Mouse (Mus musculus) MEL (cell line): ENCODE measurements around the gene Fbxl16. TPM values are rescaled to one million over a fixed set of nuclear protein-coding genes. Genes with fewer than 3 reads are reported as not detected.

Experiments
- DNase-seq: peaks from one replicate; pipeline ENCODE4 v3.0.0; 2011; ENCODE audit warnings: low read depth, low spot score
- H3K27ac ChIP-seq: 2 replicates; pipeline ENCODE4 v1.5.1; 2012; ENCODE audit warnings: low read depth, mild to moderate bottlenecking, control low read depth, low read length, moderate library complexity; ENCODE audit not compliant: control insufficient read depth
- H3K27me3 ChIP-seq, 2 experiments: fragments of 150-350 bp in 1 of 2; sonication (generic) in 1 of 2; 2 replicates each; pipeline ENCODE4 v1.6.1; 2012; ENCODE audit warnings: low read length in 2 of 2, mild to moderate bottlenecking in 2 of 2, improper control_type of control experiment in 1 of 2, moderate library complexity in 1 of 2; ENCODE audit not compliant: insufficient read depth in 2 of 2, control insufficient read depth in 1 of 2
- H3K36me3 ChIP-seq, 2 experiments: 2 replicates each; pipeline ENCODE4 v1.6.1; 2012 to 2014; ENCODE audit warnings: low read length in 2 of 2, improper control_type of control experiment in 1 of 2, inconsistent platforms in 1 of 2, mild to moderate bottlenecking in 1 of 2; ENCODE audit not compliant: insufficient read depth in 2 of 2, control insufficient read depth in 1 of 2
- H3K4me1 ChIP-seq, 2 experiments: fragments of 150-350 bp in 1 of 2; sonication (generic) in 1 of 2; 2 replicates each; pipeline ENCODE4 v1.6.1; 2012; ENCODE audit warnings: low read length in 2 of 2, improper control_type of control experiment in 1 of 2, mild to moderate bottlenecking in 1 of 2; ENCODE audit not compliant: insufficient read depth in 2 of 2, control insufficient read depth in 1 of 2
- H3K4me3 ChIP-seq, 2 experiments: fragments of 150-350 bp in 1 of 2; sonication (generic) in 1 of 2; 2 replicates each; pipeline ENCODE4 v1.5.1; 2012; ENCODE audit warnings: low read depth in 2 of 2, low read length in 2 of 2, mild to moderate bottlenecking in 2 of 2, moderate library complexity in 2 of 2, control low read depth in 1 of 2, improper control_type of control experiment in 1 of 2; ENCODE audit not compliant: control insufficient read depth in 1 of 2, insufficient read depth in 1 of 2
- H3K79me2 ChIP-seq: 2 replicates; pipeline ENCODE4 v1.6.1; 2012; ENCODE audit warnings: mild to moderate bottlenecking, low read length, moderate library complexity; ENCODE audit not compliant: control insufficient read depth, poor library complexity, insufficient read depth
- H3K9ac ChIP-seq: 2 replicates; pipeline ENCODE4 v1.6.1; 2012; ENCODE audit warnings: low read depth, mild to moderate bottlenecking, control low read depth, low read length, moderate library complexity; ENCODE audit not compliant: control insufficient read depth, poor library complexity, severe bottlenecking
- H3K9me3 ChIP-seq: fragments of 150-350 bp; sonication (generic); replicated peaks from 2 replicates; pipeline ENCODE4 v1.6.1; 2012; ENCODE audit warnings: mild to moderate bottlenecking, low read length, improper control_type of control experiment, moderate library complexity; ENCODE audit not compliant: insufficient read depth
- BHLHE40 ChIP-seq: IDR thresholded peaks from 2 replicates; pipeline ENCODE4 v1.6.1; 2012; ENCODE audit warnings: low read depth, mild to moderate bottlenecking, inconsistent platforms, low read length, improper control_type of control experiment, borderline replicate concordance
- CHD1 ChIP-seq: IDR thresholded peaks from 2 replicates; pipeline ENCODE4 v1.6.1; 2012; ENCODE audit warnings: low read depth, mild to moderate bottlenecking, inconsistent platforms, low read length, improper control_type of control experiment
- CHD2 ChIP-seq: IDR thresholded peaks from 2 replicates; pipeline ENCODE4 v1.6.1; 2011; ENCODE audit warnings: low read length, improper control_type of control experiment
- CTCF ChIP-seq, 3 experiments: IDR thresholded peaks in 2 of 3; conservative IDR thresholded peaks in 1 of 3; 2 replicates each; pipeline ENCODE4 v1.5.1; 2011 to 2012; ENCODE audit warnings: low read length in 3 of 3, low read depth in 2 of 3, mild to moderate bottlenecking in 2 of 3, improper control_type of control experiment in 1 of 3, inconsistent platforms in 1 of 3, mixed read lengths in 1 of 3, moderate library complexity in 1 of 3; ENCODE audit not compliant: control insufficient read depth in 1 of 3, insufficient read depth in 1 of 3, poor library complexity in 1 of 3, severe bottlenecking in 1 of 3
- E2F4 ChIP-seq: IDR thresholded peaks from 2 replicates; pipeline ENCODE4 v1.6.1; 2011; ENCODE audit warnings: low read depth, low read length, improper control_type of control experiment, borderline replicate concordance
- ETS1 ChIP-seq: IDR thresholded peaks from 2 replicates; pipeline ENCODE4 v1.6.1; 2012; ENCODE audit warnings: low read depth, mild to moderate bottlenecking, inconsistent platforms, low read length, improper control_type of control experiment, moderate library complexity
- HCFC1 ChIP-seq: IDR thresholded peaks from 2 replicates; pipeline ENCODE4 v1.6.1; 2012; ENCODE audit warnings: low read depth, mild to moderate bottlenecking, inconsistent platforms, low read length, improper control_type of control experiment, moderate library complexity
- KAT2A ChIP-seq: conservative IDR thresholded peaks from 2 replicates; pipeline ENCODE4 v1.6.1; 2012; ENCODE audit warnings: low read depth, low read length, improper control_type of control experiment, inconsistent platforms
- MAZ ChIP-seq: IDR thresholded peaks from 2 replicates; pipeline ENCODE4 v1.6.1; 2012; ENCODE audit warnings: low read depth, mild to moderate bottlenecking, inconsistent platforms, low read length, improper control_type of control experiment
- MYB ChIP-seq: IDR thresholded peaks from 2 replicates; pipeline ENCODE4 v1.6.1; 2011; ENCODE audit warnings: mild to moderate bottlenecking, low read depth, low read length, improper control_type of control experiment
- MYC ChIP-seq: IDR thresholded peaks from 2 replicates; pipeline ENCODE4 v1.6.1; 2011; ENCODE audit warnings: low read depth, mild to moderate bottlenecking, low read length, improper control_type of control experiment, moderate library complexity
- NELFE ChIP-seq: IDR thresholded peaks from 2 replicates; pipeline ENCODE4 v1.6.1; 2011; ENCODE audit warnings: low read depth, low read length, improper control_type of control experiment
- POLR2A ChIP-seq, 2 experiments: IDR thresholded peaks; 2 replicates each; pipeline ENCODE4 v1.6.1; 2011 to 2012; ENCODE audit warnings: low read length in 2 of 2, mild to moderate bottlenecking in 2 of 2, control low read depth in 1 of 2, improper control_type of control experiment in 1 of 2, low read depth in 1 of 2, moderate library complexity in 1 of 2; ENCODE audit not compliant: control insufficient read depth in 1 of 2, insufficient read depth in 1 of 2, poor library complexity in 1 of 2
- RAD21 ChIP-seq: IDR thresholded peaks from 2 replicates; pipeline ENCODE4 v1.6.1; 2011; ENCODE audit warnings: mild to moderate bottlenecking, low read depth, low read length, improper control_type of control experiment
- RCOR1 ChIP-seq: IDR thresholded peaks from 2 replicates; pipeline ENCODE4 v1.6.1; 2012; ENCODE audit warnings: low read depth, mild to moderate bottlenecking, inconsistent platforms, low read length, improper control_type of control experiment
- SIN3A ChIP-seq: IDR thresholded peaks from 2 replicates; pipeline ENCODE4 v1.6.1; 2012; ENCODE audit warnings: low read length, improper control_type of control experiment, inconsistent platforms
- SMC3 ChIP-seq: IDR thresholded peaks from 2 replicates; pipeline ENCODE4 v1.6.1; 2011; ENCODE audit warnings: low read depth, low read length, improper control_type of control experiment
- TAL1 ChIP-seq: IDR thresholded peaks from 2 replicates; pipeline ENCODE4 v1.6.1; 2012; ENCODE audit warnings: mild to moderate bottlenecking, inconsistent platforms, low read length, moderate library complexity, mixed read lengths
- TCF12 ChIP-seq: IDR thresholded peaks from 2 replicates; pipeline ENCODE4 v1.6.1; 2014; ENCODE audit warnings: low read depth, mild to moderate bottlenecking, inconsistent platforms, low read length, improper control_type of control experiment, moderate library complexity
- USF1 ChIP-seq: IDR thresholded peaks from 2 replicates; pipeline ENCODE4 v1.6.1; 2014; ENCODE audit warnings: low read depth, mild to moderate bottlenecking, inconsistent platforms, low read length, improper control_type of control experiment, moderate library complexity
- ZC3H11A ChIP-seq: IDR thresholded peaks from 2 replicates; pipeline ENCODE4 v1.6.1; 2012; ENCODE audit warnings: low read depth, mild to moderate bottlenecking, inconsistent platforms, low read length, improper control_type of control experiment
- ZKSCAN1 ChIP-seq: IDR thresholded peaks from 2 replicates; pipeline ENCODE4 v1.6.1; 2012; ENCODE audit warnings: low read depth, mild to moderate bottlenecking, inconsistent platforms, low read length, improper control_type of control experiment, moderate library complexity
- ZMIZ1 ChIP-seq: IDR thresholded peaks from 2 replicates; pipeline ENCODE4 v1.6.1; 2012; ENCODE audit warnings: low read depth, mild to moderate bottlenecking, inconsistent platforms, low read length, improper control_type of control experiment, moderate library complexity
- ZNF384 ChIP-seq: IDR thresholded peaks from 2 replicates; pipeline ENCODE4 v1.6.1; 2012; ENCODE audit warnings: low read depth, mild to moderate bottlenecking, inconsistent platforms, low read length, improper control_type of control experiment
- polyA plus RNA-seq, 2 experiments: library from polyadenylated mRNA; stranded (reverse) in 1 of 2; unstranded in 1 of 2; fragments of >175 nt in 1 of 2; fragments of >200 nt in 1 of 2; gene quantifications; 2 replicates each; pipeline versions ENCODE4 v1.2.1 to v1.2.4; 2012; ENCODE audit warnings: low replicate concordance in 2 of 2, low read depth in 1 of 2; ENCODE audit not compliant: insufficient read length in 2 of 2, insufficient read depth in 1 of 2, missing spikeins in 1 of 2
- total RNA-seq: library from RNA; depleted of rRNA; stranded (reverse); fragments of 300-350 nt; gene quantifications from 2 replicates; pipeline ENCODE4 v1.2.3, GENCODE M21; 2012

Fbxl16 gene
- total and polyA plus RNA-seq, 3 experiments = 0.11 TPM; not detected in 2

DNA sequence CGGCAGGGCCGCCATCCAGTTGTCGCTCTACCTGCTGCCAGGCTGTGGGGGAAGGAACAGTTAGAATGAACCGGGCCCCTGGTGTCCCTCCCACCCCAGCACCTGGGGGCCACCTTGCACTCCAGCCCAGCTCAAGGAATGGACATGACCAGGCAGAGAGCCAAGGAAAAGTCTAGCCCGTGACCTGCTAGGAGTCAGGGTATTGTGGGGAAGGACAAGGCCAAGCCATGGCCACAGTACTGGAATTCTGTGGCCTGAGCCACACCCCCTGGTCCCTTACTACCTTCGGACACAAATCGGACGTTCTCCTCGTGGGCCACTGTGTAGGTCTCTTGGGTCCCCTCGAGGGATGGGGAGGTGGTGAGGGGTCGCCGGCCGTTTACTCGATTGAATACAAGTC, 55.4 kb downstream of the Fbxl16 start:
- Histone ChIP-seq H3K9me3 (no peaks in the 10 kb centered on the region), H3K27me3 (no peaks in the 10 kb centered on the region), H3K79me2 (peaks cover 27% of the 10 kb centered on the region), H3K36me3 (peaks cover 0 to 13% of the 10 kb centered on the region in 2 experiments; a peak in 2 of 4 replicates), H3K9ac (no peak overlapping the region), H3K27ac (no peak overlapping the region), H3K4me1 (peaks cover 0 to 20% of the 10 kb centered on the region in 2 experiments; a peak in 2 of 4 replicates), H3K4me3 (no peak overlapping the region)
- TF ChIP-seq NELFE (no peak), BHLHE40 (no peak), MYC (no peak), POLR2A (IDR thresholded peaks at IDR 0.05; ENCODE audit: control insufficient read depth in 1 of 2, insufficient read depth in 1 of 2, low read depth in 1 of 2, low read length in 2 of 2, poor library complexity in 1 of 2) (no peak), KAT2A (no peak), MAZ (no peak), CTCF (IDR thresholded peaks at IDR 0.05 in 2 of 3, conservative IDR thresholded peaks at IDR 0.05 in 1 of 3; ENCODE audit: control insufficient read depth in 1 of 3, insufficient read depth in 1 of 3, low read depth in 2 of 3, low read length in 3 of 3, poor library complexity in 1 of 3, severe bottlenecking in 1 of 3) (no peak), USF1 (no peak)
- DNase-seq = no peak

DNA sequence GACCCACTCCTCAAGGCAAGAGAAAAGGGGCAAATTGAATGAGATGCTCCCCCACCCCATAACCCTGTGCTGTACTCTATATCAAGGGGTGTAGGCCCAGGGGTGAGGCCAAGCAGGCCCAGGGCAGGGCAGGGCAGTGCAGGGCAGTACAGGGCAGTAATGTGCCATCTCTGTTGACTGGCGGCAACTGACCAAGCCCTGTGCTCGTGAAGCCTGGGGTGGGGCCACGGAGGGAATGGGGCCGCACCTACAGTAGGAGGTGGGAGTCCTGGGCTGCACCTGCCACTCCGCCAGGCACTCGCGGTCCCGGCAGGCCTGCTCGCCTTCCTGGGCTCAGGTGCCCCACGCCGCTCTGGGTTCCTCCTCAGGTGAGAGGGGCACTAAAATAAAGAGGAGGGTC, 56.4 kb downstream of the Fbxl16 start:
- H3K79me2 ChIP-seq = peaks cover 27% of the 10 kb centered on the region
- H3K4me1 ChIP-seq = peaks cover 0 to 17% of the 10 kb centered on the region in 2 experiments; a peak in 2 of 4 replicates

DNA sequence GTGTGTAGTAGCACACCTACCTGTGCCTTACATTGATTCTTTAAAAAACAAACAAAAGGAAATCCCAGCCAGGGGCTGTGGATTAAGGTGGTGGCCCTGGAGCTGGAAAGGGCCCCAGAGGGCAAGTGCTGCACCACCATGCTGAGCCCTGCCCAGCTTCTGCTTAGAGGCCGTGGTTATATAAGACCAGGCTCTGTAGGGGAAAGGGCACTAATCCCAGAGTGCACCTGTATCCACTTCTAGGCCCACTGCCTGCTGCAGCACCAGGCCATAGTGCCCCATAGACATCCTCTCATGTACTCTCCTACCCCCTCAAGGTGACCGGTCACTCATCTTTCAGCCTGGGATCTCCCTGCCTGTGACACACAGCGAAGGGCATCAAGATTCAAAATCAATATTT, 57.3 kb downstream of the Fbxl16 start:
- peaks cover 0 to 13% of the 10 kb centered on the region in 2 experiments; a peak in 2 of 4 replicates for H3K4me1 ChIP-seq
- TF ChIP-seq CTCF (IDR thresholded peaks at IDR 0.05 in 2 of 3, conservative IDR thresholded peaks at IDR 0.05 in 1 of 3; ENCODE audit: control insufficient read depth in 1 of 3, insufficient read depth in 1 of 3, low read depth in 2 of 3, low read length in 3 of 3, poor library complexity in 1 of 3, severe bottlenecking in 1 of 3) (no peak), CHD1 (no peak), MAZ (no peak), TAL1 (no peak), CHD2 (no peak), MYC (no peak), ZKSCAN1 (no peak), SMC3 (no peak), RCOR1 (no peak), MYB (no peak), RAD21 (no peak), E2F4 (no peak), TCF12 (no peak), NELFE (no peak), HCFC1 (no peak), ZC3H11A (no peak), POLR2A (IDR thresholded peaks at IDR 0.05; ENCODE audit: control insufficient read depth in 1 of 2, insufficient read depth in 1 of 2, low read depth in 1 of 2, low read length in 2 of 2, poor library complexity in 1 of 2) (no peak), SIN3A (no peak), USF1 (no peak), ZNF384 (no peak)
- H3K27me3 ChIP-seq = no peaks in the 10 kb centered on the region
- no peak overlapping the region for H3K4me3 ChIP-seq
- H3K27ac ChIP-seq = no peak overlapping the region
- H3K9ac ChIP-seq = no peak overlapping the region
- peaks cover 25% of the 10 kb centered on the region for H3K79me2 ChIP-seq
- DNase-seq = no peak
- H3K36me3 ChIP-seq = peaks cover 0 to 13% of the 10 kb centered on the region in 2 experiments; a peak in 2 of 4 replicates
- no peaks in the 10 kb centered on the region for H3K9me3 ChIP-seq

More for the DNA sequence above, 56.4 kb downstream of the Fbxl16 start:
- TF ChIP-seq ETS1 (no peak), ZMIZ1 (no peak)
- TF ChIP-seq, all 39 proteins: peak for 0
- H3K4me3 ChIP-seq = no peak overlapping the region
- H3K9me3 ChIP-seq = no peaks in the 10 kb centered on the region
- no peak for DNase-seq
- no peak overlapping the region for H3K27ac ChIP-seq
- H3K9ac ChIP-seq = no peak overlapping the region
- H3K27me3 ChIP-seq = no peaks in the 10 kb centered on the region
- H3K36me3 ChIP-seq = peaks cover 0 to 13% of the 10 kb centered on the region in 2 experiments; a peak in 2 of 4 replicates
